Mouse (Mus musculus) thymus, postnatal 36 days (tissue): ENCODE measurements around the gene Cpa4.

Experiments
- DNase-seq, 2 experiments: peaks; one replicate each; pipeline ENCODE4 v3.0.0; 2022; ENCODE audit warnings: mixed read lengths in 2 of 2

Gene Cpa4

DNA sequence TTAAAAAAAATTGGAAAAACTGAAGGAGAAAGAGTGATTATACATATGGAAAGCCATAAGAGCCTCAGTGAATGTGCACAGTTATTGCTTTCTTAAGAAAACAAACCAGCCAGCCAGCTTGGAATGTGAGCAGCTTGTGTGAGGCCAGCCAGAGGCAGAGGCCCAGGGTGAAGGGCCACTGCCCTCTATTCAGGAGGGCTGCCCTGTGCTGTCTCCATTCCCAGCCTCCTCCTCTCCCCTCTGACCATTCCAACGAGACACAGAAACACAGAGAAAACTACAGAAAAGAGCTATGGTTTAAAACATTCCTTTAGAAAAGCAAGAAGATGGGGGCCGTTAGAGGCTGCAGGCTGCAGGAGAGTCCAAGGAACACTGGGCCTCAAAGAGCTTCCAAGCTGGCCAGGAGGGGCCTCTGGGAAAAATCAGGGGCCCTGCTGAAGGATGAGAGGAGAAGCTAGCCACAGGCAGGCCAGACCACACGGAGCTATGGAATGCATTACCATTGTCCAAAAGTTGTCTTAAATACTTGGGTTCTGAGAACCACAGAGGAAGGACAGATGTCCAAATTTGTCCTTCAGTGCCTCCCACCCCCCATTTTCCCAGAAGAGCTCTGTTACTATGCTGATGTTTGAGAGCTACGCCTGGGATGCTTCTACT, 68.1 kb downstream of the Cpa4 start:
- no peak for DNase-seq

DNA sequence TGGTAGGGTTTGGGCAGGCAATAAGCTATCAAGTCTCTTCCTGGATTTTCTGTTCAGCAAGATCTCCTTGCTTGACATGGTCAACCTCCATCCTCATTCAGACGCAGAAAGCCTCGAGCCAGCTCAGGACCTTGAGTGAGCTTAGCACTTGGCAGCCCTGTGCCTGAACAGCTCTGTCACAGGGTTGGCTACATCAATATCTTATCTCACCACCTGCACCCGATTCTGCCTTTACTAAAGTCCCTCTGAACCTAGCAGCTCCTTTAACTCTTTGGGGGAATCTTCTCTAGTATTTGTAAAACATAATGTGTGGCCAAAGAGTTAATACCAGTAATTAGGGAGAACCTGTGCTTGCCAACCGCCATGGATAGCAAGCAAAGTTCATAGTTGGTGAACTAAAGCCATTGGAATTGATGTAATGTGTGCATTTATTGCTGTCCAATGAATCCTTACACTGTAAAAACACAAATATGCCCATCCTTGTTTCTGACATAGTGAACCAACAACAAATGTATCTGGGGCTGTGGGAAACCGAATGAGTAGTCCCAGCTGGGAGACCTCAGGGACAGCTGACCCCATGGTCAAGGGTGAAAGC, 70.6 kb downstream of the Cpa4 start, which contains the start of gene Cpa1:
Cpa1 (plus strand) TSS at position 545 of the 595 bp plus-strand sequence.
- DNase-seq = no peak
